Mouse (Mus musculus): ENCODE data around the gene Tma16. TPM values are rescaled to one million over a fixed set of nuclear protein-coding genes. Genes with fewer than 3 reads are reported as not detected.

The Tma16 gene
- total RNA-seq, 4 experiments from 2014 or later = 9.8 to 12.1 (median 11.3) TPM

Other genes with a start within 250 kb of the Tma16 start
- gene Tktl2, start 25.2 kb upstream of the Tma16 start, total RNA-seq (2022) = under 1 TPM in 3 of 4 experiments, not detected in 1; 0.19 to 0.37 (median 0.22) TPM
- gene Npy5r, start 201.6 kb upstream of the Tma16 start, total RNA-seq (2022) = 1 to 10 TPM; 7.9 to 9.8 (median 8.3) TPM
- gene Npy1r, start 210.7 kb upstream of the Tma16 start, total RNA-seq (2022) = 10 to 100 TPM; 28.2 to 29.4 (median 29.1) TPM